Mouse (Mus musculus): ENCODE results near the gene Usf1.

Usf1 gene

DNA sequence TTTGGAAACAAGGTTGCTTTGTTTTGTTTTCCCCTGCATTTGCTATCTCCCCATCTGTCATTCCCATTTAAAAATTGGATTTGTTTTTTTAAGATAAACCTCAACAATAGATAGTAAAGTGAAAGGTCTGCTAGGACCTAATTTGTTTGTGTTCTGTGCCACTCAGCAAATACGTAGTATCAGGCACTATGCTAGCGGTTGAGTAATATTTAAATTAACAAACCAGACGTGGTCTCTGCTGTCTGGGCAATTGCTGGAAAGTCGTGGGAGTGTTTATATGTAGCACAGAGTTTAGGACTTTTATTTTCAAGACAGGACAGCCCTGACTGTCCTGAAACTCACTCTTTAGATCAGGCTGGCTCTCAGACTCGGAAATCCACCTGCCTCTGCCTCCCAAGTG is 41.4 kb downstream of the Usf1 start:
- DNase-seq (ENCODE audit: extremely low spot score, low spot score), result no peak

GRCm38 (mm10) chr1:171452923-171453322 is 41.8 kb downstream of the Usf1 start:
- DNase-seq (ENCODE audit: extremely low spot score, low spot score), result no peak

DNA sequence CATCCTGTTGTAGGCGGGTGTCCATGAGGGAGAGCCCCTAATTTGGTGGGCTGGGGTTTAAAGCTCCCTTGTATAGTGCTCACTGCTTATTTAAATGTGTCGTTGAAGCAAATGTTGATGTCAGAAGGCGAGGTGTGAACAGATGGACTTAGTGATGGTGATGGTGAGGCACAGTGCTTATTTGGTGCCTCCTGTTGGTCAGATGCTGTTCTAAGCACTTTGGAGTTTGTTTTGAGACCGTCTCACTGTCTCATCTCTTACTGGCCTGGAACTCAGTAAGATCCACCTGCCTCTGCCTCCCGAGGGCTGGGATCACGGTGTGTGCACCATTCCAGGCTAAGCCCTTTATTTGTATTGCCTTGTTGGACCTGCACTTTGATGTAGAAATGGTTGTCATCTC is 43.8 kb downstream of the Usf1 start:
- DNase-seq (ENCODE audit: extremely low spot score, low spot score), result no peak

DNA sequence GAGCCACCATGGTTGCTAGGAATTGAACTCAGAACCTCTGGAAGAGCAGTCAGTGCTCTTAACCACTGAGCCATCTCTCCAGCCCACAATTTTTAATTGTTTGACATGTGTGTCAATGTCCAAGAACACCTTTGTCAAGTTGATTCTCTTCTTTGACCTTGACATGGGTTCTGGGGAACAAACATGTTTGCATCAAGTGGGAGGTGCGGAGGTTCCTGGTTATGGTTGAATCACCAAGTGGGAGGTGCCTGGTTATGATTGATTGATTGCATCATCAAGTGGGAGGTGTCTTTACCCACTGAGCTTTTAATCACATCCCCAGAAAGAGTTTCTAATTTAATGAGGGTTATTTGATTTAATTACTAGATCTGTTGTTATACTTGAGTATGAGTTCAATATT is 46.5 kb downstream of the Usf1 start:
- DNase-seq (ENCODE audit: extremely low spot score, low spot score), result no peak

GRCm38 (mm10) chr1:171459791-171460190 is 48.7 kb downstream of the Usf1 start:
- no peak for DNase-seq (ENCODE audit: extremely low spot score, low spot score)

GRCm38 (mm10) chr1:171460551-171461503 is 49.7 kb downstream of the Usf1 start:
- DNase-seq (ENCODE audit: extremely low spot score, low spot score), result no peak

- no peak for DNase-seq (ENCODE audit: extremely low spot score, low spot score)
Measured at GRCm38 (mm10) chr1:171463133-171463532, 52.0 kb downstream of the Usf1 start.

DNA sequence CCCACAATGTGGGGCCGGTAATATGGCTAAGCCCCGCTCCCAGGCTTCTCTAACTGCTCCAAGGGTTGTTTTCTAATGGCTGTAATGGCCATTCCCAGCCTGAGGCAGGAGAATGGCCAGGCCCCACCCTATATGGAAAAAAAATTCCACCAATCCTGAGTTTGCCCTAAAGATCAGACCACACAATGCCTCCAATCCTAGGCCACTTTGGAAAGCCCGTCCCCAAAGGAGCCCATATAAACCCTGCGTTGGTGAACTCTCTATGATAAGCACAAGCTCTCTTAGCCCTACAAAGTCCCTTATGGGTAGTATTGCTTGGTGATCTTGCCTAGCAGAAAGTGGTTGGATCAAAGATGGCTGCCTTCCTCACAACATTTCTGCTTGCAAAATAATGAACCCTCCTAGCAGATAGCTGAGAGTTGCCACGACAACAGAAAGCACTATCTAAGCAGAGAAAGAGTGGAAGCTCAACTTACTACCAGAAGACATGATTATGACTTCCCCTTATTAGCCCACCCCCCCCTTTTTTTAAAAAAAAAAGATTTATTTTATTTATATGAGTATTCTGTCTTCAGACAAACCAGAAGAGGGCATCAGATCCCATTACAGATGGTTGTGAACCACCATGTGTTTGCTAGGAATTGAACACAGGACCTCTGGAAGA is 54.8 kb downstream of the Usf1 start:
- DNase-seq (ENCODE audit: extremely low spot score, low spot score), result no peak

- no peak for DNase-seq (ENCODE audit: extremely low spot score, low spot score)
Measured at GRCm38 (mm10) chr1:171466565-171466964, 55.5 kb downstream of the Usf1 start.
